Mouse (Mus musculus): ENCODE results near the gene Nfib. TPM values are rescaled to one million over a fixed set of nuclear protein-coding genes. Genes with fewer than 3 reads are reported as not detected.

Nfib gene
- total and polyA plus RNA-seq, 3 experiments, result 0.04 to 0.11 (median 0.09) TPM

DNA sequence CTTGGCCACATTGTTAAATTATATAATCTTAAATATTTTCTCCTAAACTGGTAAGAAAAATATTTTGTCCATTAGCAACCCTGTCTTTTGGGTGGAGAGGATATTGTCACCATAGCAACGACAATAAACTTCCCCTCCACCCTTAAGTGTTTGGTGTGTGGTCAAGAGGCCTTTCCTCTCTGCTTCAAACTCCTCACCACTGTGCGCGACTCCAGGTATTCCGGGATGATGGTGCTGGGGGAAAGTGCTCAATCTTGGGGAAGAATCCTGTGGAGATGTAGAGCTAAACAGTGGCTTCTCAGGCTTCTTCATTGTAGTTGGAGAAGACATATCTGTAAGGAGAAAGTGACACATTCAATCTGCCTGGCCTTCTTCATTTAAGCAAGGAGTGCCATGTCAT, 375.5 kb downstream of the Nfib start (continued):
- TF ChIP-seq MAZ (IDR thresholded peaks at IDR 0.05; ENCODE audit: low read depth, low read length), result no peak

DNA sequence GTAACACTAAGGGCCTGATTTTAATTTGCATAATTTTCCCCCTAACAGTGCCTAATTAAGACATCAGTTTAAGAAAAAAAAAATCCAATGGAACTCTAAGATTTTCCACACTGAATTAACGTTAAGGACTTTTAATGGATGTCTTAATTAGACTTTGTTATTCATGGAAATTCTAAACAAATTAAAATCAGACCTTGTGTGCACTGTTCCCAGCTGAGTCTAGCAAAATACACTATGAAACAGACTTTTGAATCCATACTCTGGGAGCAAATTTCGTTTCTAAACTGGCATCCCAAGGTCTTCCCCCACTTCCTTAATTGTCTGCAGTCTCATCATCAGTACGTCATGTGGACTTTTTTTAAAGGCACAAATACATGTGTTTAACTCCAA, 379.4 kb downstream of the Nfib start:
- H3K4me2 ChIP-seq (ENCODE audit: insufficient read depth, low read depth, poor library complexity, severe bottlenecking), result no peak overlapping the region
- dilution Hi-C loops (cut with MboI; ENCODE audit: extremely low pct_ligation_motif_present, extremely low pct_unique_long_range_greater_than_20kb, low sequenced_read_pairs), result no loop called here
- TF ChIP-seq E2F4 (IDR thresholded peaks at IDR 0.05; ENCODE audit: insufficient replicate concordance, low read depth, low read length) (no peak), USF1 (IDR thresholded peaks at IDR 0.05; ENCODE audit: low read depth, low read length) (no peak), MXI1 (IDR thresholded peaks at IDR 0.05; ENCODE audit: low read depth, low read length) (no peak), RAD21 (IDR thresholded peaks at IDR 0.05; ENCODE audit: low read depth, low read length) (no peak), RCOR1 (conservative IDR thresholded peaks at IDR 0.05; ENCODE audit: low read depth, low read length) (no peak), ZNF384 (IDR thresholded peaks at IDR 0.05; ENCODE audit: low read depth, low read length) (no peak), JUN (IDR thresholded peaks at IDR 0.05; ENCODE audit: insufficient read depth, low read depth, low read length) (no peak), CTCF (conservative IDR thresholded peaks at IDR 0.05 in 1 of 2, IDR thresholded peaks at IDR 0.05 in 1 of 2; ENCODE audit: low read depth in 2 of 2, low read length in 2 of 2) (no peak), POLR2AphosphoS2 (IDR thresholded peaks at IDR 0.05; ENCODE audit: low read depth, low read length) (no peak), PAX5 (IDR thresholded peaks at IDR 0.05; ENCODE audit: low read length) (no peak), ZMIZ1 (IDR thresholded peaks at IDR 0.05; ENCODE audit: low read depth, low read length) (no peak), JUND (conservative IDR thresholded peaks at IDR 0.05; ENCODE audit: low read depth, low read length) (no peak), ZKSCAN1 (IDR thresholded peaks at IDR 0.05; ENCODE audit: borderline replicate concordance, low read depth, low read length) (no peak), IRF4 (IDR thresholded peaks at IDR 0.05; ENCODE audit: low read depth, low read length) (no peak)
- no peak overlapping the region for H3K9ac ChIP-seq (ENCODE audit: insufficient read depth, low read depth)
- H3K4me3 ChIP-seq (replicated peaks in 1 of 3; ENCODE audit: low read depth in 2 of 3, low read length in 2 of 3, poor library complexity in 1 of 3), result no peak overlapping the region
- no peaks in the 10 kb centered on the region for H3K9me3 ChIP-seq (replicated peaks; ENCODE audit: low read length)
- no peaks in the 10 kb centered on the region for H3K79me2 ChIP-seq (replicated peaks; ENCODE audit: control insufficient read depth, extremely low read depth, insufficient read depth, poor library complexity, severe bottlenecking)
- H3K4me1 ChIP-seq (ENCODE audit: control insufficient read depth in 1 of 2, insufficient read depth in 2 of 2), result peaks cover 5 to 6% of the 10 kb centered on the region in 2 experiments
- in situ Hi-C loops (cut with MboI; ENCODE audit: low pct_ligation_motif_present, low pct_unique_long_range_greater_than_20kb, low sequenced_read_pairs), result no loop called here
- H3K27ac ChIP-seq (ENCODE audit: insufficient read depth, low read depth), result no peak overlapping the region
- no peaks in the 10 kb centered on the region for H3K27me3 ChIP-seq (replicated peaks)
- no peak for DNase-seq (ENCODE audit: extremely low read depth)
- H3K36me3 ChIP-seq (replicated peaks in 1 of 2; ENCODE audit: control insufficient read depth in 1 of 2, insufficient read depth in 1 of 2, low read length in 1 of 2), result no peaks in the 10 kb centered on the region

DNA sequence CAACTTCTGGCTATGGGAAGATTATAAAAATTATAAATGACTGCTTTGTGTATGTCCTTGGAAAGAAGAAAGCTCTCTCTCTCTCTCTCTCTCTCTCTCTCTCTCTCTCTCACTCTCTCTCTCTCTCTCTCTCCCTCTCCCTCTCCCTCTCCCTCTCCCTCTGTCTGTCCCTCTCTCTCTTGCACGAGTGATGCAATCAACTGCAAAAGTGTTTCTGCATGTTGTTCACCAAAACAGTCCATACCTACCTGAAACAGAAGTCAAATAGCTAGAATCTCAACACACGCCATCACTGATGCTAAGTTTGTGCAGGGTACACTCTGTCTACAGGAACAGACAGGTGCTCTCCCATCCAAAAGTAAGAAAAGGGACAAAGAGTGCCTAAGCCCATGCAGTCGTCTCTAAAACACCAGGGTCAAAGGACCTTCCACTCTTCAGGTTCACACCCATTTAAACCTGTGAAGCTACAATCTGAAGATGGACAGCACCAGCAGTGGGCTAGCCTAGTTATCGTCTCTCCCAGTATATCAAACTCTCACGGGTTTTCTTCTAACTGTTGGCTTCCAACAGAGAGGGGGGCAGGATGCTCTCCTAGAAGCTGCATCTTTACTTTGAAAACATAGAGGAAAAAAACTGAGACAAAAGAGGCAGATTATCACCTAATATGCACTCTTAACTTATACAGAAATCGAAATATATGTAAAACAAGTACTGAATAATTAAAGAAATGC, 380.0 kb downstream of the Nfib start:
- dilution Hi-C loops (cut with MboI; ENCODE audit: extremely low pct_ligation_motif_present, extremely low pct_unique_long_range_greater_than_20kb, low sequenced_read_pairs) (no loop called here), in situ Hi-C loops (cut with MboI; ENCODE audit: low pct_ligation_motif_present, low pct_unique_long_range_greater_than_20kb, low sequenced_read_pairs) (no loop called here)
- no peaks in the 10 kb centered on the region for H3K36me3 ChIP-seq (replicated peaks in 1 of 2; ENCODE audit: control insufficient read depth in 1 of 2, insufficient read depth in 1 of 2, low read length in 1 of 2)
- H3K27me3 ChIP-seq (replicated peaks), result no peaks in the 10 kb centered on the region
- TF ChIP-seq MEF2A (IDR thresholded peaks at IDR 0.05; ENCODE audit: borderline replicate concordance, low read depth, low read length), result no peak
- no peak overlapping the region; the same call in 1 of the 2 replicates for H3K9ac ChIP-seq (ENCODE audit: insufficient read depth, low read depth)
- H3K4me1 ChIP-seq (ENCODE audit: control insufficient read depth in 1 of 2, insufficient read depth in 2 of 2), result peaks cover 5 to 6% of the 10 kb centered on the region in 2 experiments
- no peak overlapping the region for H3K4me3 ChIP-seq (replicated peaks in 1 of 3; ENCODE audit: low read depth in 2 of 3, low read length in 2 of 3, poor library complexity in 1 of 3)
- no peak overlapping the region for H3K27ac ChIP-seq (ENCODE audit: insufficient read depth, low read depth)
- no peak for DNase-seq (ENCODE audit: extremely low read depth)
- H3K4me2 ChIP-seq (ENCODE audit: insufficient read depth, low read depth, poor library complexity, severe bottlenecking), result no peak overlapping the region
- H3K79me2 ChIP-seq (replicated peaks; ENCODE audit: control insufficient read depth, extremely low read depth, insufficient read depth, poor library complexity, severe bottlenecking), result no peaks in the 10 kb centered on the region
- no peaks in the 10 kb centered on the region for H3K9me3 ChIP-seq (replicated peaks; ENCODE audit: low read length)

Measured in CH12.LX (cell line).